Mouse (Mus musculus): ENCODE results near the gene Ccnyl1. TPM values are rescaled to one million over a fixed set of nuclear protein-coding genes. Genes with fewer than 3 reads are reported as not detected.

The Ccnyl1 gene
- polyA plus RNA-seq, 1 experiment, result 31.6 TPM

- Histone ChIP-seq H3K4me3 (ENCODE audit: low read depth, low read length) (no peak overlapping the region), H3K27me3 (ENCODE audit: control insufficient read depth, insufficient read depth, low read length, poor library complexity, severe bottlenecking) (no peaks in the 10 kb centered on the region; the same call in none of the 2 replicates), H3K9me3 (replicated peaks; ENCODE audit: control insufficient read depth, insufficient read depth, low read length, poor library complexity, severe bottlenecking) (no peaks in the 10 kb centered on the region), H3K4me1 (ENCODE audit: control insufficient read depth, insufficient read depth, low read length) (no peaks in the 10 kb centered on the region), H3K36me3 (ENCODE audit: control insufficient read depth, insufficient read depth, low read length, poor library complexity, severe bottlenecking) (no peaks in the 10 kb centered on the region), H3K9ac (ENCODE audit: low read depth, poor library complexity, severe bottlenecking) (no peak overlapping the region), H3K27ac (ENCODE audit: insufficient read depth, low read length) (no peak overlapping the region)
- TF ChIP-seq CTCF (IDR thresholded peaks at IDR 0.05; ENCODE audit: low read depth, low read length), result no peak
- TF ChIP-seq POLR2A (IDR thresholded peaks at IDR 0.05; ENCODE audit: insufficient read depth, low read length), result no peak
- TF ChIP-seq EP300 (IDR thresholded peaks at IDR 0.05; ENCODE audit: insufficient read depth, low read depth, low read length), result no peak
These were observed 83.0 kb downstream of the Ccnyl1 start for GRCm38 (mm10) chr1:64773305-64773704.

Other genes with a start within 250 kb of the Ccnyl1 start
- gene Creb1, start 157.8 kb upstream of the Ccnyl1 start, polyA plus RNA-seq (2011; ENCODE audit: insufficient read depth, insufficient read length, low read depth, missing spikeins), result 61.2 and 62.5 TPM in 2 replicates
- 14.5 and 15.1 TPM in 2 replicates for gene Mettl21a, start 73.2 kb upstream of the Ccnyl1 start, polyA plus RNA-seq (2011; ENCODE audit: insufficient read depth, insufficient read length, low read depth, missing spikeins)
- 18.0 and 19.4 TPM in 2 replicates for gene Fzd5, start 47.3 kb downstream of the Ccnyl1 start, polyA plus RNA-seq (2011; ENCODE audit: insufficient read depth, insufficient read length, low read depth, missing spikeins)

Measured in ES-Bruce4 (cell line).